Comparison of ENCODE assay signal across 7 mouse cellular contexts in genomic region chr13:43183248-43184055, GRCm38 (mm10). TPM values are rescaled to one million over a fixed set of nuclear protein-coding genes. Genes with fewer than 3 reads are reported as not detected.
A peak's percentile ranks its signal among the peaks of the same experiment; 100 is the strongest.
DNase-seq lines count a peak whose midpoint lies in the region; ATAC-seq lines count a peak whose summit lies in the region.

No protein-coding gene starts in this region.

- ATAC-seq in lung, embryonic 16.5 days (ENCODE audit: low read depth) = peak; percentile 71
- ATAC-seq in embryonic facial prominence, embryonic 12.5 days (ENCODE audit: insufficient number of reproducible peaks, insufficient read depth, low FRiP score, low TSS enrichment) = no peak
- no peak for ATAC-seq in limb, embryonic 11.5 days (ENCODE audit: insufficient number of reproducible peaks, low FRiP score, low TSS enrichment, low read depth)
- ATAC-seq in stomach, embryonic 15.5 days (ENCODE audit: insufficient read depth, low FRiP score, low read depth) = no peak; the same call in 1 of the 2 replicates

- H3K4me2 ChIP-seq in lung, embryonic 16.5 days (ENCODE audit: low read depth, low read length) = peak overlapping the region; percentile 57
- H3K4me2 ChIP-seq in embryonic facial prominence, embryonic 12.5 days (replicated peaks) = peak overlapping the region; percentile 44
- peak overlapping the region; percentile 45 for H3K4me2 ChIP-seq in limb, embryonic 11.5 days (ENCODE audit: low read depth, severe bottlenecking)
- H3K4me2 ChIP-seq in stomach, embryonic 15.5 days = peak overlapping the region; percentile 53

- H3K27ac ChIP-seq in lung, embryonic 16.5 days (ENCODE audit: low read length) = peak overlapping the region; percentile 23; the same call in 1 of the 2 replicates
- H3K27ac ChIP-seq in embryonic facial prominence, embryonic 12.5 days = no peak overlapping the region
- H3K27ac ChIP-seq in limb, embryonic 11.5 days (replicated peaks; ENCODE audit: low read depth, low read length) = 0 out of 2 replicates have a peak overlapping the region, but pooled peaks have one; percentile 3
- H3K27ac ChIP-seq in stomach, embryonic 15.5 days = no peak overlapping the region

- no peak for DNase-seq in lung, postnatal 36 days
- DNase-seq in limb, embryonic 11.5 days (ENCODE audit: low spot score) = peak; percentile 64
- no peak for DNase-seq in left cerebral cortex, adult 18-20 months (ENCODE audit: low spot score in 2 of 2)
- no peak for DNase-seq in spleen, postnatal 14 days (ENCODE audit: low spot score in 2 of 2)

- H3K9ac ChIP-seq in lung, embryonic 16.5 days (ENCODE audit: low read length) = peak overlapping the region; percentile 52
- no peak overlapping the region for H3K9ac ChIP-seq in embryonic facial prominence, embryonic 12.5 days
- no peak overlapping the region for H3K9ac ChIP-seq in limb, embryonic 11.5 days (ENCODE audit: low read length)
- no peak overlapping the region for H3K9ac ChIP-seq in stomach, embryonic 15.5 days

- H3K4me3 ChIP-seq in lung, embryonic 16.5 days (ENCODE audit: low read length) = peak overlapping the region; percentile 38
- H3K4me3 ChIP-seq in embryonic facial prominence, embryonic 12.5 days = peak overlapping the region; percentile 17
- peak overlapping the region; percentile 24 for H3K4me3 ChIP-seq in limb, embryonic 11.5 days (ENCODE audit: low read depth, low read length)
- peak overlapping the region; percentile 33 for H3K4me3 ChIP-seq in stomach, embryonic 15.5 days (replicated peaks)

- no peaks in the 10 kb centered on the region for H3K9me3 ChIP-seq in lung, embryonic 16.5 days (ENCODE audit: control insufficient read depth, low read length)
- no peaks in the 10 kb centered on the region for H3K9me3 ChIP-seq in embryonic facial prominence, embryonic 12.5 days
- no peaks in the 10 kb centered on the region for H3K9me3 ChIP-seq in limb, embryonic 11.5 days (ENCODE audit: control insufficient read depth, low read length)
- H3K9me3 ChIP-seq in stomach, embryonic 15.5 days = no peaks in the 10 kb centered on the region

- peaks cover 11% of the 10 kb centered on the region for H3K4me1 ChIP-seq in lung, embryonic 16.5 days (replicated peaks; ENCODE audit: control insufficient read depth, insufficient read depth, low read length)
- H3K4me1 ChIP-seq in embryonic facial prominence, embryonic 12.5 days = peaks cover 6% of the 10 kb centered on the region
- H3K4me1 ChIP-seq in limb, embryonic 11.5 days (ENCODE audit: control insufficient read depth, insufficient read depth, low read length) = peaks cover 2% of the 10 kb centered on the region; the same call in 1 of the 2 replicates
- H3K4me1 ChIP-seq in stomach, embryonic 15.5 days = 0 out of 2 replicates have a peak, but pooled peaks cover 6% of the 10 kb centered on the region

- H3K27me3 ChIP-seq in lung, embryonic 16.5 days (ENCODE audit: control insufficient read depth, insufficient read depth, low read depth, low read length) = no peaks in the 10 kb centered on the region
- H3K27me3 ChIP-seq in embryonic facial prominence, embryonic 12.5 days = 0 out of 2 replicates have a peak, but pooled peaks cover 2% of the 10 kb centered on the region
- H3K27me3 ChIP-seq in limb, embryonic 11.5 days (ENCODE audit: control insufficient read depth, insufficient read depth, low read length) = no peaks in the 10 kb centered on the region
- H3K27me3 ChIP-seq in stomach, embryonic 15.5 days (replicated peaks) = no peaks in the 10 kb centered on the region

- 36% methylated on average over 8 of the region's 8 CpGs for WGBS in lung, embryonic 16.5 days
- 43% methylated on average over 8 of the region's 8 CpGs for WGBS in embryonic facial prominence, embryonic 12.5 days
- 24% methylated on average over 8 of the region's 8 CpGs for WGBS in limb, embryonic 11.5 days
- WGBS in stomach, embryonic 15.5 days = 44% methylated on average over 8 of the region's 8 CpGs

- no peaks in the 10 kb centered on the region for H3K36me3 ChIP-seq in lung, embryonic 16.5 days (ENCODE audit: control insufficient read depth, insufficient read depth, low read length)
- H3K36me3 ChIP-seq in embryonic facial prominence, embryonic 12.5 days = no peaks in the 10 kb centered on the region
- H3K36me3 ChIP-seq in limb, embryonic 11.5 days (ENCODE audit: control insufficient read depth, insufficient read depth, low read length) = no peaks in the 10 kb centered on the region
- no peaks in the 10 kb centered on the region for H3K36me3 ChIP-seq in stomach, embryonic 15.5 days

RNA-seq across cellular contexts. Expression of gene Tbc1d7, which starts 12.2 kb away (rescaled TPM):
- polyA plus RNA-seq in lung, embryonic 16.5 days (2015; fragmentation: Nextera tagmentation; extraction: Ambion mirVana) = 44.4 and 47.3 TPM in 2 replicates
- polyA plus RNA-seq in embryonic facial prominence, embryonic 12.5 days (2016; fragmentation: Nextera tagmentation; extraction: Ambion mirVana) = 59.4 and 63.9 TPM in 2 replicates
- 63.1 and 65.0 TPM in 2 replicates for polyA plus RNA-seq in limb, embryonic 11.5 days (2014; fragmentation: Nextera tagmentation; extraction: Ambion mirVana)
- 34.6 and 35.9 TPM in 2 replicates for polyA plus RNA-seq in stomach, embryonic 15.5 days (2015; fragmentation: Nextera tagmentation; extraction: Ambion mirVana)
- 10 to 100 TPM; 27.6 to 28.2 TPM for total RNA-seq in left cerebral cortex, adult 18-20 months (2021)

Comparison
In these comparisons a context has a peak if more than half of its experiments do, and no peak if none do; other contexts are left out.
1. H3K27ac ChIP-seq: peak in lung, embryonic 16.5 days (single experiment) and limb, embryonic 11.5 days (single experiment); none in embryonic facial prominence, embryonic 12.5 days (single experiment) and stomach, embryonic 15.5 days (single experiment).
2. Peak in every context shown above with its lines, with median percentiles within 50 percentile points of each other: H3K4me2 ChIP-seq and H3K4me3 ChIP-seq.